Mouse (Mus musculus) spleen, postnatal 14 days (tissue): ENCODE data around the gene Hbb-y.
"Not testable (repeated sequence)": the region's sequence is repeated elsewhere in the genome, so short reads cannot be mapped to it uniquely, and the experiment has no call there.

Source experiments
- DNase-seq, 2 experiments: peaks; one replicate each; pipeline ENCODE4 v3.0.0; 2021 to 2022; ENCODE audit warnings: low spot score in 2 of 2

Gene Hbb-y

DNA sequence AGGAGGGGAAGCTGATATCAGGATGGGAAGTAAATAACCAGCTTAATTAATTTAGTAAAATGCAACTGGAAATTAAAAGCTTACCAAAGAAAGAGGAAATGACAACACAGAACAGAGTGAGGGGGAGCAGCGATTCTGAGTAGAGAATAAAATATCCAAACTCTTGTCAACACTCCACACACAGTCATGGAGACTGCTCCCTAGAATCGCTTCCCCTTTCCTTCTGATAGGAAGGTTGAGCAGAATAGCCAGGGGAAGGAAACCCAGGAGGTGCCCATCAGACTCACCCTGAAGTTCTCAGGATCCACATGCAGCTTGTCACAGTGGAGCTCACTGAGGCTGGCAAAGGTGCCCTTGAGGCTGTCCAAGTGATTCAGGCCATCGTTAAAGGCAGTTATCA lies 39.9 kb downstream of the Hbb-y start:
- DNase-seq, result not testable (repeated sequence)

DNA sequence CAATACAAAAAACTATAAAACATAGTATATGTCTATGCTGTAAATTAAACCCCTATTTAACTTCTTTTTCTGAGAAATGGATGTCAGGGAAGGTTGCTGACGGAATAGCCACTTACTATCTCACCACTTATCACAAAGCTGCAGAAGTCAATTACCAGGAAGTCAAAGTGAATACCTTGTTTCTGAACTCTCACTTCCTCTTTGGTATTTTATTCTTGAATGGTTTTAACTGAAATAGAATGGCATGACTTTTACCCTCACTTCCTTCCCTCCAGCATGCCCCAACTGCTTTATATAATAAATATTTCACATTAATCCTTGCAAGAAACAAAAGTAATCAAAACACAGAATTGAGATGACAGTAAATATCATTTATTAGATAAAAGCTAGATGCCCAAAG lies 40.8 kb downstream of the Hbb-y start:
- no peak for DNase-seq

DNA sequence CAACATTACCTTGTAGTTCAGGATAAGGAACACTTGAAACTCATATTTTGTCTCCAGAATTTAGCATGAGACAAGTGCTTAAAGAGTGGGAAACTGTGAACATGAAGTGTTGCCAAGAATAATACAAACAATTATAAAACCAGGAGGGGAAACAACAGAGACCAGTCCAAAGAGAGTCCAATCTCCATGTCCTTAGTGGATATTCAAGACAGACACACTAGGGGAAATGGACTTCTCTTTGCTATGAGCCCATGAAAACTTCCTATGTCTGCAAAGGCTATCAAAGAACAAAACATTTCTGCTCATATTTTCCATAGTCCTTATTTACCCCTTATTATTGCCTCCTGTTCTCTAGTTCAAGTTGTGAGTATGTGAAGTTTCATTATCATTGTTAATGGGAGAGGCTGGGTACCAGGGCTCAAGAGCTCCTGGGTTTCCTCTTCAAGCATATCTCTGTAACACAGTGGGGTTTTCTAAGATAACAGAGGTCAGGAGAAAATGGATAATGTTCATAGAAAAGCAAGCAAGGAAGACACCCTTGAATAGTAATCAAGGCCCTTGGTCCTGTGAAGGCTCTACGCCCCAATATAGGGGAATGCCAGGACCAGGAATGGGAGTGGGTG lies 41.7 kb downstream of the Hbb-y start:
- DNase-seq, result no peak

DNA sequence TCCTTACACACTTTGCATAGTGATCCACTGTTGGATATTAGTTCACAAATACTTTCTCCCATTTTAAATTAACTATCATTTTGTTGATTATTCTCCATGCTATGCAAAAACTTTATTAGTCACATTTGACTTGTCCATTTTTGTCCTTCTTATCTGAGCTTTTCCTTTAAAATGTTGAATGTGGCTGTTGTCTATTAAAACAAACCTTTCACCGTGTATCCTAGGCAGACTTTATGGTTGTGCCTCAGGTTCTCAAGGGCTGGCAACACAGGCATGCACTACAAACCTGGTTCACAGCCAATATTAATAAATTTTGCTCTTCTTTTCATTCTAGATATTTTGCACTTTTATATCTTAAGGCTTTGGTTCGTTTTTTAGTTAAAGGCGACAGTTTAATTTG lies 42.3 kb downstream of the Hbb-y start:
- no peak for DNase-seq

DNA sequence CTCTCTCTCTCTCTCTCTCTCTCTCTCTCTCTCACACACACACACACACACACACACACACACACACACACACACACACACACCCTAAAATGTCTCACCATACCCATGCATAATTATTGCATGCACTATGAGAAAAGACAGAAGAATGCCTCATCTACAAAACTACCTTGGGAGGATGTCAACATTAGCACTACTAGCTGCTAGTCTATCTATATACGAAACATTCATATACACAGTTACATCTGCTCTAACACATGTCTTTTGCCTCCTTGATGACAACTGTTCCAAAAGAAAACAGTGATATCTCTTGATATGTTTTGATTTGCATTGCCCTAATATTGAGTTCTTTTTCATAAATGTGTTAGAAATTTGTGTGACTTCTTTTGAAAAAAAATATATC lies 42.7 kb downstream of the Hbb-y start:
- DNase-seq, result no peak

DNA sequence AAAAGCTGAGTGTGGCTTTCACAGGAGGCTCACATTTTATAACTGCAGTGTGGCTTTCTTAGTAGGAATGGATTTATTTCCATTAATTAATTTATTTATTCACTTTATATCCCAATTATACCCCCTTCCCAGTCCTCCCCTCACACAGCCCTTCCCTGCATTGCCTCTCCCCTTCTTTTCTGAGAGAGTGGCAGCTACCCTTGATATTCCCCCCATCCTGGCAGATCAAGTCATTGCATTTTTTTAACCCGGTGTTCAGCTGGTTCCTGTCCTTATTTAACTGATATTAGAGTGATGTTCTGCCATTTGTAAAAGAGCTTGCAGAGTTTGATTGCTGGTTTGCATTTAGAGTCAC lies 43.2 kb downstream of the Hbb-y start:
- no peak for DNase-seq

DNA sequence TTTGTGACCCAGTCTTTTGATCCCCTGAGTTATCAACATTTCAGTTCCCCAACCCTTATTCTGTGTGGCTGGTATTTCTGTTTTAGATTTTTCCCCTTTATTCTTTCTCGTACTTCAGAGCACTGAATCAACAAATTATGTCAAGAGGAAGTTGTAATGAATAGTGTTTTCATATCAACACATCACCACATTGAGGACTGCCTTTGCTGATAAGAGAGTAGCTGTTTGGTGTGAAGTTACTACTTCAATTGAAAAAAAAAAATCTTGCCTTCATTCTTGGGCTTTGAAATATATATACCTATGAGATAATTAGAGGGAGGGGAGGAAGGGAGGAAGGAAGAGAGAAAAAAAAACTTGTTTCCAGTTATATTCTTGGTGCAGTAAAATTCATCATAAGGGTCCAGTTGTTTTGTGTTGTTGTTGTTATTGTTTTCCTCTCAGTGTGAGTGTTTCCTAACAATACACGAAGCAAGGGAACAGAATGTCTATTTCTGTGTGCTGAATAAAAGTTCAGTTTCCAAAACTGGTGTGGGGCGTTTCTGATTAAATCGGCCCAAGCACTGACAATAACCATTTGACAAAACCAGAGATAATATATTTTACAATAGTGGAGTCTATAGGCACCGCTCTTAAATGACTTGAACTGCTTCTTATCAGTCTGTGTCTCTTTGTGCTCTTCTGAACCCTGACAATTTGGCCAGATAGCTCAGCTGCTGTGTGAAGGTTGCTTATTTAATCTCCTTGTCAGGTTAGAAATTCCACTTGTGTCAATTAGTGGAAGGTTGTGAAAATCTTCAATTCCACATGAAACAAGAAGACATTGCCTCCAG lies 43.8 kb downstream of the Hbb-y start:
- no peak for DNase-seq

DNA sequence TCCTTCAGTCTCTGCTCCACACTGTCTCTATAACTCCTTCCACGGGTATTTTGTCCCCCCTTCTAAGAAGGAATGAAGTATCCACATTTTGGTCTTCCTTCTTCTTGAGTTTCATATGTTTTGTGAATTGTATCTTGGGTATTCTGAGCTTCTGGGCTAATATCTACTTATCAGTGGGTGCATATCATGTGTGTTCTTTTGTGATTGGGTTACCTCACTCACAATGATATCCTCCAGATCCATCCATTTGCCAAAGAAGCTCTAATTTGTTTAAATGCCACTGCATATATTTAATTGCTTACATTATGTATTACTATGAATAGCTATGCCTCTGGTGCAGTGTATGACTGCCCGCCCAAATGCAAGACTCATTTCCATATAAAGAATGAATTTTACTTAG lies 44.9 kb downstream of the Hbb-y start:
- DNase-seq, result not testable (repeated sequence)

DNA sequence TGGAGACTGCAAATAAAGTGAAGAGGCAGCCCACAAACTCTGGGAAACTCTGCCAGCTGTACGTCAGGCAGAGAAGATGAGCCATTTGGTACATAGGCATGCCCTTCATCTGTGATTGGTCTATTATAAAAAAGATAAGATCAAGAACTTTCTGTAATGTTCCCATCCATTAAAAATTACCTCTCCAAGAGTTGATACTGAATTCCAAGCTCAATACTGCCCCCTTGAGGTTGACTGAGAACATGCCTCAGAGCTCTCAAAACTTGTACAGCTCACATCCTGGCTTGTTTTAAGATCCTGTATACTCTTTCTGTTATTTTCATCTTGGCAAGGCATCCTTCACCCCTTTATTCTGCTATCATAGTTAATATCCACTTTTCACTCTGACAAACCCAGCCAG lies 46.2 kb downstream of the Hbb-y start:
- DNase-seq, result no peak
